Mouse (Mus musculus) neural tube, embryonic 14.5 days (tissue): ENCODE results near the gene Smpd1. TPM values are rescaled to one million over a fixed set of nuclear protein-coding genes. Genes with fewer than 3 reads are reported as not detected.

Experiments used
- ATAC-seq: fragments of 200-750 bp; cut with Nextera tagmentation; 2 replicates; pipeline ENCODE4 v1.8.0; 2017; ENCODE audit warnings: low read depth, mild to moderate bottlenecking, moderate TSS enrichment, moderate library complexity
- H3K27ac ChIP-seq: fragments of 300-500 bp; sonication (generic); 2 replicates; pipeline ENCODE4 v1.5.1; 2014; ENCODE audit warnings: low read depth, mild to moderate bottlenecking, control low read depth, low read length, moderate library complexity, mixed read lengths
- H3K27me3 ChIP-seq: fragments of 300-500 bp; sonication (generic); 2 replicates; pipeline ENCODE4 v1.6.1; 2014; ENCODE audit warnings: low read length; ENCODE audit not compliant: control insufficient read depth, insufficient read depth
- H3K36me3 ChIP-seq: fragments of 300-500 bp; sonication (generic); 2 replicates; pipeline ENCODE4 v1.6.1; 2014; ENCODE audit warnings: low read length, mixed read lengths; ENCODE audit not compliant: control insufficient read depth, insufficient read depth
- H3K4me1 ChIP-seq: fragments of 300-500 bp; sonication (generic); 2 replicates; pipeline ENCODE4 v1.6.1; 2014; ENCODE audit warnings: low read length; ENCODE audit not compliant: control insufficient read depth, insufficient read depth
- H3K4me2 ChIP-seq: fragments of 300-500 bp; sonication (generic); 2 replicates; pipeline ENCODE4 v1.6.1; 2014; ENCODE audit warnings: mild to moderate bottlenecking, low read depth, low read length, control low read depth
- H3K4me3 ChIP-seq: fragments of 300-500 bp; sonication (generic); 2 replicates; pipeline ENCODE4 v1.5.1; 2014; ENCODE audit warnings: low read depth, low read length, control low read depth, mixed read lengths
- H3K9ac ChIP-seq: fragments of 300-500 bp; sonication (generic); replicated peaks from 2 replicates; pipeline ENCODE4 v1.6.1; 2014; ENCODE audit warnings: low read depth, mild to moderate bottlenecking, control low read depth, low read length, mixed read lengths
- H3K9me3 ChIP-seq: fragments of 300-500 bp; sonication (generic); 2 replicates; pipeline ENCODE4 v1.6.1; 2016; ENCODE audit warnings: low read length; ENCODE audit not compliant: control insufficient read depth
- WGBS: fragments of 180-500 bp; shearing (Covaris S2); extraction: QIAGEN DNeasy Blood & Tissue Kit; methylation state at CpG from one replicate; pipeline ENCODE4 v1.1.7; 2014; 5-methylcytosine and 5-hydroxymethylcytosine counted together
- polyA plus RNA-seq: library from polyadenylated mRNA; unstranded; fragments of >200 nt; fragmentation: Nextera tagmentation; extraction: Ambion mirVana; gene quantifications from 2 replicates; pipeline ENCODE4 v1.2.1, GENCODE M21; 2014

Smpd1 gene
- polyA plus RNA-seq, 1 experiment from 2014 or later, result 98.1 TPM

- Histone ChIP-seq H3K36me3 (peaks cover 31% of the 10 kb centered on the region), H3K27ac (peak overlapping the region; percentile 84), H3K4me3 (peak overlapping the region; percentile 20; the same call in 1 of the 2 replicates), H3K9me3 (no peaks in the 10 kb centered on the region), H3K27me3 (no peaks in the 10 kb centered on the region), H3K4me2 (peak overlapping the region; percentile 50), H3K9ac (peak overlapping the region; percentile 37; the same call in 1 of the 2 replicates), H3K4me1 (peaks cover 35% of the 10 kb centered on the region)
- WGBS, result 16% methylated on average over 12 of the region's 12 CpGs
- peak; percentile 50 for ATAC-seq
Measured at GRCm38 (mm10) chr7:105569512-105570496, 15.6 kb downstream of the Smpd1 start.

GRCm38 (mm10) chr7:105570756-105571155 lies 16.6 kb downstream of the Smpd1 start:
- H3K27ac ChIP-seq, result peak overlapping the region; percentile 84; the same call in 1 of the 2 replicates
- H3K27me3 ChIP-seq, result no peaks in the 10 kb centered on the region
- peaks cover 35% of the 10 kb centered on the region for H3K4me1 ChIP-seq
- H3K36me3 ChIP-seq, result peaks cover 22% of the 10 kb centered on the region
- H3K4me2 ChIP-seq, result peak overlapping the region; percentile 50; the same call in 1 of the 2 replicates
- H3K4me3 ChIP-seq, result no peak overlapping the region
- no peak for ATAC-seq
- WGBS, result 90% methylated on average over 4 of the region's 4 CpGs
- no peak overlapping the region for H3K9ac ChIP-seq
- H3K9me3 ChIP-seq, result no peaks in the 10 kb centered on the region

- H3K4me2 ChIP-seq, result no peak overlapping the region
- 89% methylated on average over 8 of the region's 8 CpGs for WGBS
- H3K36me3 ChIP-seq, result peaks cover 5% of the 10 kb centered on the region
- no peak overlapping the region for H3K27ac ChIP-seq
- H3K27me3 ChIP-seq, result no peaks in the 10 kb centered on the region
- no peak for ATAC-seq
- H3K4me3 ChIP-seq, result no peak overlapping the region
- no peak overlapping the region for H3K9ac ChIP-seq
- peaks cover 43% of the 10 kb centered on the region for H3K4me1 ChIP-seq
- no peaks in the 10 kb centered on the region for H3K9me3 ChIP-seq
Measured at GRCm38 (mm10) chr7:105572949-105573348, 18.8 kb downstream of the Smpd1 start.

- Histone ChIP-seq H3K4me1 (peaks cover 43% of the 10 kb centered on the region), H3K4me2 (no peak overlapping the region), H3K4me3 (no peak overlapping the region), H3K36me3 (peaks cover 5% of the 10 kb centered on the region), H3K9me3 (no peaks in the 10 kb centered on the region), H3K27ac (no peak overlapping the region), H3K27me3 (no peaks in the 10 kb centered on the region), H3K9ac (no peak overlapping the region)
- WGBS, result 71% methylated on average over 4 of the region's 4 CpGs
- no peak for ATAC-seq
Measured at GRCm38 (mm10) chr7:105574537-105574936, 20.4 kb downstream of the Smpd1 start.

GRCm38 (mm10) chr7:105576166-105576748 lies 22.1 kb downstream of the Smpd1 start:
- Histone ChIP-seq H3K4me3 (no peak overlapping the region), H3K36me3 (peaks cover 5% of the 10 kb centered on the region), H3K4me1 (peaks cover 31% of the 10 kb centered on the region)

GRCm38 (mm10) chr7:105577377-105577871 lies 23.3 kb downstream of the Smpd1 start:
- peaks cover 5% of the 10 kb centered on the region for H3K36me3 ChIP-seq
- 97% methylated on average over 6 of the region's 6 CpGs for WGBS
- no peak overlapping the region for H3K4me3 ChIP-seq
- H3K27me3 ChIP-seq, result no peaks in the 10 kb centered on the region
- no peak for ATAC-seq
- no peak overlapping the region for H3K4me2 ChIP-seq
- no peaks in the 10 kb centered on the region for H3K9me3 ChIP-seq
- H3K4me1 ChIP-seq, result peaks cover 31% of the 10 kb centered on the region
- no peak overlapping the region for H3K27ac ChIP-seq
- H3K9ac ChIP-seq, result no peak overlapping the region

More at GRCm38 (mm10) chr7:105576166-105576748, 22.1 kb downstream of the Smpd1 start:
- ATAC-seq, result no peak
- Histone ChIP-seq H3K27me3 (no peaks in the 10 kb centered on the region), H3K27ac (no peak overlapping the region), H3K9me3 (no peaks in the 10 kb centered on the region), H3K4me2 (no peak overlapping the region), H3K9ac (no peak overlapping the region)
- WGBS, result 80% methylated on average over 3 of the region's 3 CpGs

- no peak overlapping the region for H3K4me2 ChIP-seq
- no peak overlapping the region for H3K4me3 ChIP-seq
Measured at GRCm38 (mm10) chr7:105578481-105578880, 24.3 kb downstream of the Smpd1 start.

GRCm38 (mm10) chr7:105580627-105581089 lies 26.5 kb downstream of the Smpd1 start:
- Histone ChIP-seq H3K27ac (peak overlapping the region; percentile 97), H3K9me3 (no peaks in the 10 kb centered on the region), H3K9ac (peak overlapping the region; percentile 90), H3K27me3 (no peaks in the 10 kb centered on the region), H3K4me2 (peak overlapping the region; percentile 82), H3K36me3 (no peaks in the 10 kb centered on the region), H3K4me1 (peaks cover 27% of the 10 kb centered on the region), H3K4me3 (peak overlapping the region; percentile 77)
- WGBS, result 1% methylated on average over 14 of the region's 22 CpGs
- ATAC-seq, result peak; percentile 71

More at GRCm38 (mm10) chr7:105578481-105578880, 24.3 kb downstream of the Smpd1 start:
- Histone ChIP-seq H3K27me3 (no peaks in the 10 kb centered on the region), H3K36me3 (peaks cover 3% of the 10 kb centered on the region), H3K9me3 (no peaks in the 10 kb centered on the region), H3K9ac (no peak overlapping the region), H3K4me1 (peaks cover 31% of the 10 kb centered on the region), H3K27ac (no peak overlapping the region)
- 84% methylated on average over 2 of the region's 2 CpGs for WGBS
- ATAC-seq, result no peak
